Mouse (Mus musculus): ENCODE measurements around the gene Mapkap1.

GRCm38 (mm10) chr2:34430663-34431062, 24.1 kb downstream of the Mapkap1 start:
- TF ChIP-seq EP300 (IDR thresholded peaks at IDR 0.05; ENCODE audit: low read length) (no peak), CTCF (conservative IDR thresholded peaks at IDR 0.05 in 1 of 2, IDR thresholded peaks at IDR 0.05 in 1 of 2; ENCODE audit: low read depth in 2 of 2, low read length in 2 of 2) (no peak)

Measured in CH12.LX (cell line).